Comparison of ENCODE assay signal across 7 mouse cellular contexts in genomic region chr13:97434961-97435864, GRCm38 (mm10).
DNase-seq lines count a peak whose midpoint lies in the region; ATAC-seq and TF ChIP-seq lines count a peak whose summit lies in the region.

No protein-coding gene starts in this region.

- H3K27ac ChIP-seq in cortical plate, adult 2 months (ENCODE audit: insufficient read depth, low read length), result no peak overlapping the region
- peak overlapping the region; percentile 77 to 81 for H3K27ac ChIP-seq in heart, embryonic 14.5 days (replicated peaks in 1 of 2; ENCODE audit: control insufficient read depth in 1 of 2, insufficient read depth in 1 of 2, low read depth in 2 of 2, low read length in 2 of 2)
- no peak overlapping the region; the same call in 1 of the 2 replicates for H3K27ac ChIP-seq in limb, embryonic 13.5 days
- peak overlapping the region; percentile 37 for H3K27ac ChIP-seq in stomach, embryonic 15.5 days

- H3K9ac ChIP-seq in heart, embryonic 14.5 days (ENCODE audit: low read length), result peak overlapping the region; percentile 66
- peak overlapping the region; percentile 59; the same call in 1 of the 2 replicates for H3K9ac ChIP-seq in limb, embryonic 13.5 days
- H3K9ac ChIP-seq in stomach, embryonic 15.5 days, result no peak overlapping the region

- no peaks in the 10 kb centered on the region for H3K9me3 ChIP-seq in heart, embryonic 14.5 days (ENCODE audit: control insufficient read depth, low read length)
- no peaks in the 10 kb centered on the region for H3K9me3 ChIP-seq in limb, embryonic 13.5 days
- no peaks in the 10 kb centered on the region for H3K9me3 ChIP-seq in stomach, embryonic 15.5 days

- no peaks in the 10 kb centered on the region for H3K36me3 ChIP-seq in heart, embryonic 14.5 days (ENCODE audit: control insufficient read depth, insufficient read depth, low read length)
- no peaks in the 10 kb centered on the region for H3K36me3 ChIP-seq in limb, embryonic 13.5 days
- H3K36me3 ChIP-seq in stomach, embryonic 15.5 days, result no peaks in the 10 kb centered on the region

- peak overlapping the region; percentile 26; the same call in 1 of the 2 replicates for H3K4me3 ChIP-seq in cortical plate, adult 2 months (ENCODE audit: insufficient read depth, low read length)
- H3K4me3 ChIP-seq in heart, embryonic 14.5 days (ENCODE audit: control insufficient read depth in 1 of 2, insufficient read depth in 1 of 2, low read depth in 1 of 2, low read length in 2 of 2), result peak overlapping the region; percentile 44 to 50
- H3K4me3 ChIP-seq in limb, embryonic 13.5 days, result peak overlapping the region; percentile 44
- H3K4me3 ChIP-seq in stomach, embryonic 15.5 days (replicated peaks), result peak overlapping the region; percentile 37

- peaks cover 3% of the 10 kb centered on the region for H3K4me1 ChIP-seq in cortical plate, adult 2 months (ENCODE audit: control insufficient read depth, insufficient read depth, low read length)
- H3K4me1 ChIP-seq in heart, embryonic 14.5 days (ENCODE audit: control insufficient read depth in 2 of 2, insufficient read depth in 2 of 2, low read length in 2 of 2), result peaks cover 24 to 39% of the 10 kb centered on the region in 2 experiments
- peaks cover 40% of the 10 kb centered on the region for H3K4me1 ChIP-seq in limb, embryonic 13.5 days
- H3K4me1 ChIP-seq in stomach, embryonic 15.5 days, result peaks cover 30% of the 10 kb centered on the region

- no peak for TF ChIP-seq POLR2A in cortical plate, adult 2 months (IDR thresholded peaks at IDR 0.05; ENCODE audit: extremely low read depth, insufficient read depth, low read length)

- peak; percentile 94 for DNase-seq in MN1 (ENCODE audit: low spot score)
- DNase-seq in cerebellum, postnatal 14 days, result no peak
- DNase-seq in layer of hippocampus, postnatal 10 days (ENCODE audit: low spot score in 2 of 2), result no peak

- peaks cover 18% of the 10 kb centered on the region; the same call in 1 of the 2 replicates for H3K27me3 ChIP-seq in heart, embryonic 14.5 days (ENCODE audit: control insufficient read depth, insufficient read depth, low read length)
- H3K27me3 ChIP-seq in limb, embryonic 13.5 days, result peaks cover 10% of the 10 kb centered on the region; the same call in 1 of the 2 replicates
- H3K27me3 ChIP-seq in stomach, embryonic 15.5 days (replicated peaks), result no peaks in the 10 kb centered on the region

- WGBS in heart, embryonic 14.5 days, result 2% methylated on average over 20 of the region's 20 CpGs
- 4% methylated on average over 20 of the region's 20 CpGs for WGBS in limb, embryonic 13.5 days
- WGBS in stomach, embryonic 15.5 days, result 11% methylated on average over 20 of the region's 20 CpGs

- peak overlapping the region; percentile 83 for H3K4me2 ChIP-seq in heart, embryonic 14.5 days (ENCODE audit: low read length)
- peak overlapping the region; percentile 81 for H3K4me2 ChIP-seq in limb, embryonic 13.5 days (replicated peaks)
- peak overlapping the region; percentile 74 for H3K4me2 ChIP-seq in stomach, embryonic 15.5 days

- no peak for TF ChIP-seq CTCF in cortical plate, adult 2 months (IDR thresholded peaks at IDR 0.05; ENCODE audit: extremely low read depth, insufficient read depth, low read length)

- peak; percentile 79 for ATAC-seq in heart, embryonic 14.5 days (ENCODE audit: insufficient number of reproducible peaks, insufficient read depth, low FRiP score, low read depth)
- ATAC-seq in limb, embryonic 13.5 days (ENCODE audit: low FRiP score, low read depth), result 0 out of 2 replicates have a peak, but pooled peaks have one; percentile 5
- no peak for ATAC-seq in stomach, embryonic 15.5 days (ENCODE audit: insufficient read depth, low FRiP score, low read depth)

Comparison
In these comparisons a context has a peak if more than half of its experiments do, and no peak if none do; other contexts are left out.
1. H3K27ac ChIP-seq: peak in heart, embryonic 14.5 days (2 of 2) and stomach, embryonic 15.5 days (single experiment); none in cortical plate, adult 2 months (single experiment) and limb, embryonic 13.5 days (single experiment).
2. Peak in every context shown above with its lines, with median percentiles within 50 percentile points of each other: H3K4me3 ChIP-seq and H3K4me2 ChIP-seq.